Mouse (Mus musculus) heart, embryonic 16.5 days (tissue): ENCODE results near the gene Znhit3. TPM values are rescaled to one million over a fixed set of nuclear protein-coding genes. Genes with fewer than 3 reads are reported as not detected.

Experiments
- ATAC-seq: fragments of 200-750 bp; cut with Nextera tagmentation; replicated peaks from 2 replicates; pipeline ENCODE4 v1.8.0; 2017; ENCODE audit warnings: moderate number of reproducible peaks; ENCODE audit not compliant: insufficient read depth, low FRiP score; ENCODE audit errors: extremely low read depth
- H3K27ac ChIP-seq: fragments of 300-500 bp; sonication (generic); 2 replicates; pipeline ENCODE4 v1.5.1; 2014; ENCODE audit warnings: mild to moderate bottlenecking, low read length, control low read depth, moderate library complexity
- H3K27me3 ChIP-seq: fragments of 300-500 bp; sonication (generic); 2 replicates; pipeline ENCODE4 v1.6.1; 2014; ENCODE audit warnings: low read length, mixed read lengths; ENCODE audit not compliant: control insufficient read depth, insufficient read depth
- H3K36me3 ChIP-seq: fragments of 300-500 bp; sonication (generic); 2 replicates; pipeline ENCODE4 v1.6.1; 2014; ENCODE audit not compliant: control insufficient read depth, insufficient read depth
- H3K4me1 ChIP-seq: fragments of 300-500 bp; sonication (generic); 2 replicates; pipeline ENCODE4 v1.6.1; 2014; ENCODE audit warnings: low read length, mixed read lengths; ENCODE audit not compliant: control insufficient read depth, insufficient read depth
- H3K4me2 ChIP-seq: fragments of 300-500 bp; sonication (generic); 2 replicates; pipeline ENCODE4 v1.6.1; 2014; ENCODE audit warnings: low read depth, mild to moderate bottlenecking, control low read depth, low read length
- H3K4me3 ChIP-seq: fragments of 300-500 bp; sonication (generic); 2 replicates; pipeline ENCODE4 v1.5.1; 2014; ENCODE audit warnings: mild to moderate bottlenecking, control low read depth, low read length
- H3K9ac ChIP-seq: fragments of 300-500 bp; sonication (generic); 2 replicates; pipeline ENCODE4 v1.6.1; 2014; ENCODE audit warnings: low read length, control low read depth
- H3K9me3 ChIP-seq: fragments of 300-500 bp; sonication (generic); replicated peaks from 2 replicates; pipeline ENCODE4 v1.6.1; 2016; ENCODE audit warnings: low read length; ENCODE audit not compliant: control insufficient read depth
- WGBS: fragments of 180-500 bp; shearing (Covaris S2); extraction: QIAGEN DNeasy Blood & Tissue Kit; methylation state at CpG from one replicate; pipeline ENCODE4 v1.1.7; 2014; 5-methylcytosine and 5-hydroxymethylcytosine counted together
- polyA plus RNA-seq: library from polyadenylated mRNA; unstranded; fragments of >200 nt; fragmentation: Nextera tagmentation; extraction: Ambion mirVana; gene quantifications from 2 replicates; pipeline ENCODE4 v1.2.1, GENCODE M21; 2015

The Znhit3 gene
- polyA plus RNA-seq, 1 experiment from 2014 or later, result 37.6 TPM

DNA sequence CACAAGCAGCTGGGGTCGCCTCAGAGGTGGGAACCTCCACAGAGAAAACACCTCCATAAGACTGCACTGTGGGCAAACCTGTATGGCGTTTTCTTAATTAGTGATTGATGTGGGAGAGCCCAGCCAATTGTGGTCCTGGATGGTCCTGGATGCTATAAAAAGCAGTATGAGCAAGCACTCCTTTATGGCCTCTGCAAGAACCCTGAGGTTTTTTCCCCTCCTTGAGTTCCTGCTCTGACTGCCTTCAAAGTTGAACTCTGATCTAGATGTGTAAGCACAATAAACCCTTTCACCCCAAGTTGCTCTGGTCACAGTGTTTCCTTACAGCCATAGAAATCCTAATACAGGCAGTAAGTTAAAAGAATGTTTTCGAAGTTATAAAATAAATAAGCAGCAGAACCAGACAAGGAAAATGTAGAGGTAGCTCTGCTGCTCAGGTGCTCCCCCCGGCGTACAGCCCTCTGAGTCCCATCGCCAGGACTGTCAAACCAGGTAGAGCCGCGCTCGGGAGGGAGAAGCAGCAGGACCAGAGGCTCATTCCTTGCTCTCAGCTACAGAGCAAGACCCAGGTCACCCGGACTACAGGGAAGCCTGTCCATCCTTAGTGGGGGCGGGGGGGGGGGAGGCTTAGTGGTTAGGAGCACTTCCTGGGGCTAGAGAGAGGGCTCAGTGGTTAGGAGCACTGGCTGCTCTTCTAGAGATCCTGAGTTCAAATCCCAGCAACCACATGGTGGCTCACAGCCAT is 29.2 kb downstream of the Znhit3 start:
- Histone ChIP-seq H3K4me2 (no peak overlapping the region), H3K9ac (no peak overlapping the region), H3K36me3 (peaks cover 52% of the 10 kb centered on the region), H3K27ac (no peak overlapping the region), H3K4me1 (no peaks in the 10 kb centered on the region), H3K9me3 (no peaks in the 10 kb centered on the region), H3K4me3 (no peak overlapping the region), H3K27me3 (no peaks in the 10 kb centered on the region)
- no peak for ATAC-seq
- 92% methylated on average over 11 of the region's 11 CpGs for WGBS

DNA sequence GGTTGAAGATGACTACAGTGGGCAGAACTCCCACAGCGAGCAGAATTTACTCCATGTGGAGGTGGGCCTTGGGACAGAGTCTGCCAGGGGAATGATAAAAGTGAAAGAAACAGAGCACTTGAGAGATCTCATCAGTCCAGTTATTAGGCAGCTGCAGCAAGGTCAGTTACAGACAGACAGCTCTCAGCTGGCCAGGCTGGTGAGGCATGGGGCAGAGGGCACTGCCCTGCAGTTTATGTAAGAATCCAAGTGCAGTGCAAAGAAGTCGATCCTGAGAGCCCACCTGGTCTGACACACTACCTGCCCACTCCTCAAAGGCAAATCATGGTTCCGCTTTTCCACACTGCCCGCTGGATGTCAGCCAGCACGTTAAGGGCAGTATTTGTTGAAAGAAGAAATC is 29.9 kb downstream of the Znhit3 start:
- Histone ChIP-seq H3K4me2 (no peak overlapping the region), H3K4me1 (peaks cover 4% of the 10 kb centered on the region), H3K9ac (no peak overlapping the region), H3K36me3 (peaks cover 49% of the 10 kb centered on the region), H3K4me3 (no peak overlapping the region), H3K27ac (no peak overlapping the region), H3K9me3 (no peaks in the 10 kb centered on the region), H3K27me3 (no peaks in the 10 kb centered on the region)
- ATAC-seq, result no peak
- WGBS, result 86% methylated on average over 5 of the region's 5 CpGs

DNA sequence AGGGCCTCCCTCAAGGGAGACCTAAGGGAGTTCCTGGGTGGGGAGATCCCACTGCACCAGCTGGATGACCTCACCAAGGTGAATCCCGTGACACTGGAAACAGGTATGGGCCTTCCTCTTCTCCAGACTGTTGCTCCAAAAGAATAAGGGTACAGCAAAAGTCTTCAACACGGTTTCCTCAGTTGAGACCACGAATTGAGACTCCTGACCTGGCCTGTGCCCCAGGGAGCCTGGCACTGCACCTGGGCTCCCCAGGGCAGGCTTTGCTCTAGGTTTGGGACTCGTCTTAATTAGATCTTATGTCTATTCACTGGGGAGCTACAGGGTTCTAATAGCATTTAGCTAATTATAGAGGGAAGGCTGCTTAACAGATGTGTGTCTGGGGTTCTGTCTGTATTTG is 30.9 kb downstream of the Znhit3 start:
- Histone ChIP-seq H3K4me3 (no peak overlapping the region), H3K4me2 (no peak overlapping the region), H3K9me3 (no peaks in the 10 kb centered on the region), H3K27ac (no peak overlapping the region), H3K36me3 (peaks cover 47% of the 10 kb centered on the region), H3K4me1 (peaks cover 9% of the 10 kb centered on the region), H3K9ac (no peak overlapping the region), H3K27me3 (no peaks in the 10 kb centered on the region)
- no peak for ATAC-seq
- 78% methylated on average over 4 of the region's 4 CpGs for WGBS

DNA sequence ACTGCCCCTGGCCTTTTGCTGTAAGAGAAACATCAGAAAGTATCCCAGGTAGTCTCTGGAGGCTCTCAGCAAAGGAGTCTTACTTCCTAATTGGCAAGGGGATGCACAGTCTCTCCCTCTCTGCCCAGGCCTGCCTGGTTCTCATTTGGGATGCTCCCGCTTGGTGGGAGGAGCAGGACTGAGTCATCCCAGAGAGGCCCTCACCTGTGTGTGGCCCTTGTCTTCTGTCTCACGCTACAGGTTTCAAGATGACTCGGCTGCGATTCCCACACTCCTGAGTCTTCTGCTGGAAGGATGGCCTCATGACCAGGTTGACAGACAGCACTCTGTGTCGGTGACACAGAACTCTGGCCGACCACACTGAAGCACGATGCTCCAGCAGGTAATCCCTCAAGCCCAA is 33.8 kb downstream of the Znhit3 start:
- H3K4me2 ChIP-seq, result no peak overlapping the region
- 93% methylated on average over 7 of the region's 7 CpGs for WGBS
- no peaks in the 10 kb centered on the region for H3K9me3 ChIP-seq
- peaks cover 14% of the 10 kb centered on the region for H3K4me1 ChIP-seq
- no peak overlapping the region for H3K9ac ChIP-seq
- H3K4me3 ChIP-seq, result no peak overlapping the region
- H3K27ac ChIP-seq, result no peak overlapping the region
- peaks cover 30% of the 10 kb centered on the region for H3K36me3 ChIP-seq
- ATAC-seq, result no peak
- no peaks in the 10 kb centered on the region for H3K27me3 ChIP-seq

DNA sequence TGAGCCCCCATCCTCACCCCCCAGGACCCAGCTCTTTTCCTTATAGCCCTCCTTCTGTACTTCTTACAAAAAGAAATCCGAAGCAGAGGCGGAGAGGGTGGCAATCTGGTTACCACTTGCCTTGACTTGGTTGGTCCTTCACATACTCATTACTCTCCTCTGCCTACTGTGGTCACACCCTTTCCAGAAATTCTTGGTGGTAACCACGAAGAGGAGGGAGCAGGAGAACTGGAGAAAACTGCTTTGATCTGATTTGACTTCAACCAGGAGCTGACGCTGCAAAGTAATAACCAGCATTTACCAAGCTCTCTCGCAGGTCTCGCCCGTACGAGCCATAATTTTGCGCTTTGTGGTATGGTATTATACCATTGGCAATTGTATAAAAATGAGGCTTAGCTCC is 35.2 kb downstream of the Znhit3 start:
- Histone ChIP-seq H3K4me1 (peaks cover 14% of the 10 kb centered on the region), H3K27me3 (no peaks in the 10 kb centered on the region), H3K36me3 (peaks cover 23% of the 10 kb centered on the region), H3K27ac (peak overlapping the region; percentile 98), H3K9ac (peak overlapping the region; percentile 95), H3K4me3 (peak overlapping the region; percentile 95), H3K4me2 (peak overlapping the region; percentile 97), H3K9me3 (no peaks in the 10 kb centered on the region)
- ATAC-seq, result no peak
- WGBS, result 57% methylated on average over 9 of the region's 9 CpGs

DNA sequence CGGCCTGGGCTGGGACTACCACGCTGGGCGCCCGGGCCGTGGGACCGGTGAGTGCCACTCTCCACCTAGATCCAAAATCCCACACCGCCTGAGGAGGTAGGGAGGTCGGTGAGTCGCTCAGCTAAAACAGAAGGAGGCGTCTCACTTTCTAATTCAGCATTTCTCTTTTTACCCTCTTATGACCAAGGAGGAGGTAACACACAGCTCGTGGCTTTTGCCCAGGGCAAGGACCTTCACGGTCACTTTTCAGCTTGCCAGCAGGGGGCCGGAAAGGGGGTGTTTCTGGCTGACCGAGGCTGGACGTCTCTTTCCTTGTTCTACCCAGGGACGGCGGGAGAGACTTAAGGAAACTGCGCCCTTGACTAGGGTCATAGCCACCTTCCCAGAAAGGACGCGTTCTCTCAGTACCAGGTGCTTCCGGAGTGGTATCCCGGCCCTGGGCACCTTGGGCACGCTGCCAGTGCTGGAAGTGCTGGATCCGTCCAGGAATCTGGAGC is 35.7 kb downstream of the Znhit3 start:
- Histone ChIP-seq H3K4me3 (peak overlapping the region; percentile 95), H3K9ac (peak overlapping the region; percentile 95), H3K9me3 (no peaks in the 10 kb centered on the region), H3K4me2 (peak overlapping the region; percentile 97), H3K4me1 (peaks cover 14% of the 10 kb centered on the region), H3K27ac (peak overlapping the region; percentile 98), H3K36me3 (peaks cover 21% of the 10 kb centered on the region), H3K27me3 (no peaks in the 10 kb centered on the region)
- WGBS, result under 1% methylated on average over 24 of the region's 24 CpGs
- ATAC-seq, result peak; percentile 67

DNA sequence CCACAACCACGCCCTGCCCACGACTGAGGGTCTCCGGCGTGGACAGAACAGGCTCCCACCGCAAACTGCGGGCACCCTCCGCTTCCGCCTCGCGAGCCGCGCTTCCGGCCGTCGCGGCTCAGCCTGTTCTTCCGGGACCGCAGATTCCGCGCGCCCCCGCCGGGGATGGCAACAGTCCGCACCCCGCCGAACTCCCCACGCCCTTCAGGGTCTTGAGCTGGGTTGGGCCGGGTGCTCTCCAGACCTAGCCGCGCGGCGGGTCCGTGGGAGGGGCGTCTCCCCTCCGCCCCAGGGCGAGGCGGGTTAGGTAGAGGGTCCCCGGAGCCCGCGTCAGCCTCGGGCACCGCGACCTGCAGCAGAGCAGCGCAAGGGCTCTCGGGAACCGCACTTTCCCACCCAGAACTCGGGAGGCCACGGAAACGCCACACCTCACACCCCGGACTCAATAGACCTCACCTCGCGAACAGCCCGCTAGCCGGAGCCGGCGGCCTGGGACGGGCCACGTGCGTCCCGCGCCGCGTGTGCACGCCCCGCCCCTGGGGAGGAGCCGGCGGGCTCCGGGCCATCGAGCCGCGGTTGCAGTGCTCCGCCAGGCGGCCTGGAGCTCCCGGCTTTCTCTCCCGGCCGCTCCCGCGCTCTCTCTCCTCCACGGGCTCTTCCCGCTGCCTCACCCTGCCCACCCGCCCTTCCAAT is 36.2 kb downstream of the Znhit3 start, which contains the start of the genes Myo19 and Pigw:
TSS of gene Myo19 (plus strand) at position 377 of the 693 bp plus-strand sequence.
TSS of gene Pigw (minus strand) at position 514 of the 693 bp plus-strand sequence.
- peaks cover 14% of the 10 kb centered on the region for H3K4me1 ChIP-seq
- peak within 1 kb of the TSS; percentile 98 for H3K27ac ChIP-seq
- H3K36me3 ChIP-seq, result peaks cover 15% of the 10 kb centered on the region
- H3K9me3 ChIP-seq, result no peaks in the 10 kb centered on the region
- under 1% methylated on average over 81 of the region's 81 CpGs for WGBS
- peak; percentile 97 for ATAC-seq
- H3K4me2 ChIP-seq, result peak within 1 kb of the TSS; percentile 97
- peak within 1 kb of the TSS; percentile 95 for H3K9ac ChIP-seq
- peak within 1 kb of the TSS; percentile 95 for H3K4me3 ChIP-seq
- no peaks in the 10 kb centered on the region for H3K27me3 ChIP-seq

DNA sequence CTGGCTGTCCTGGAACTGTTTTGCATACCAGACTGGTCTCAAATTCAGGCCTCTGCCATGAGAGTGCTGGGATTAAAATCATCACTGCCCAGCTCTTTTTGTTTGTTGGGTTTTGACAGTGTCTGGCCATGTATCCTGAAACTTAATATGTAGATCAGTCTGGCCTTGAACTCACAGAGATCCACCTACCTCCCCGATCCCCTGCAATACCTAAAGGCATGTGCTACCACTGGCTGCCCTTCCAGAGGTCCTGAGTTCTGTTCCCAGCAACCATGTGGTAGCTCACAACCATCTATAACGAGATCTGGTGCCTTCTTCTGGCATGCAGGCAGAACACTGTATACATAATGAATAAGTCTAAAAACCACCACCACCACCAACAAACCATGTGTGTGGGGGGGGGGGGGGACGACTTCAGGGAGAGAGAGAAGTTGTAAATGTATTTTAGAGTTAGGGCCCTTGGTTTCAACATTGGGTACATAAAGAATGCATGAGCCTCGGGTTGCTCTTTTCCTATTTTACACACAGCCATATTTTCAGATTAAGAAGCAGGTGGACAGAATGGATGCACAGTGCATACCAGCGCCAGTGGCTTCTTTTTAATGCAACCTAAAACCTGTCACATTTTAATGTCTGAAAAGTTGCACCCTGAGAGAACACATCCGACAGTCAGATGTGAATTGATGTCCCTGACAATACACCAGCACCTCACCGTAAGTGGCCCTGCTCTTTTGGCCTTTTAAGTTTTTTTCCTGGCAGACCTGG is 37.0 kb downstream of the Znhit3 start:
- Histone ChIP-seq H3K4me3 (peak overlapping the region; percentile 95), H3K4me1 (peaks cover 14% of the 10 kb centered on the region), H3K27me3 (no peaks in the 10 kb centered on the region), H3K36me3 (peaks cover 10% of the 10 kb centered on the region), H3K9me3 (no peaks in the 10 kb centered on the region), H3K4me2 (peak overlapping the region; percentile 97), H3K27ac (peak overlapping the region; percentile 98), H3K9ac (peak overlapping the region; percentile 95)
- 21% methylated on average over 7 of the region's 7 CpGs for WGBS
- no peak for ATAC-seq
